Mouse (Mus musculus): ENCODE measurements around the gene Plxna4. TPM values are rescaled to one million over a fixed set of nuclear protein-coding genes. Genes with fewer than 3 reads are reported as not detected.

Gene Plxna4
- total and polyA plus RNA-seq, 3 experiments, result not detected

DNA sequence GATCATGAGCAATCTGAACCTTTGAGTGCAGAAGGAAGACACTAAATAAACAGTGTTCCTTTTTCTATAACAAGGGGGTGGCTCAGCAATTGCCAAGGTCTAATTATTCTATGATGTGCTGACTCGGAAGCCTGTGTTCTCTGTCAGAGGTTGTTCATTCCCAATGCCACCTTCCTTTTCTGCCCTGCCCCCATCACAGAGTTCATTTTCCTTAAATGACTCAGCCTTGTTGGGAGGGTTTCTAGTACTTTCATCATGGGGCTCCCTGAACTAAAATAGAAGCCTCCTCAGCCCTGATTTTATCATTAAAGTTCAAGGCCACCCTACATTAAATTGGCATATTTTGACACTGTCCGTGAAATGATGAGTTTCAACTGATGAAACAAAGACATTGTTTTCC lies 242.0 kb downstream of the Plxna4 start:
- H3K4me1 ChIP-seq (ENCODE audit: control insufficient read depth in 1 of 2, insufficient read depth in 2 of 2), result no peaks in the 10 kb centered on the region
- in situ Hi-C loops (cut with MboI; ENCODE audit: low pct_ligation_motif_present, low pct_unique_long_range_greater_than_20kb, low sequenced_read_pairs), result loop anchor here (25.0 kb wide), 1 partner anchor 1941 kb away; no protein-coding TSS in a partner anchor
- dilution Hi-C loops (cut with MboI; ENCODE audit: extremely low pct_ligation_motif_present, extremely low pct_unique_long_range_greater_than_20kb, low sequenced_read_pairs), result no loop called here

DNA sequence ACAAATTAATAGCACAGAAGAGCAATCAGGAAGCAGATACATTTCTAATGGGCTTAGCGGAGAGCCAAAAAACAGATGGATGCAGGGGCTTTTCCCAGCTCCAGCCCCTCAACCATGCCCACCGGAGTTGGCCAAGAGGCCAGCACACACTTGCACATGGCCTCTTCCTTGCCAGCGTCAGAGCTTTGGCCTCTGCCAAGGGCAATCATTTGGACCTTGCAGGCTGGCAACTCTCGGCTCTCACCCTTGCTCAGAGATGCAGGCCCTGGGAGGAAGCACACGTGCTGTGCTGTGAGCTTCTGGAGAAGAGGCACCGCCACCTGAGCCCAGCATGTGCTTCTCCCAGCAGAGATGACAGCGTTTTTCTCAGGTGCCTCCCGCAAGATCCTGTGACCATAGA lies 245.3 kb downstream of the Plxna4 start:
- no peaks in the 10 kb centered on the region for H3K79me2 ChIP-seq (replicated peaks; ENCODE audit: control insufficient read depth, extremely low read depth, insufficient read depth, poor library complexity, severe bottlenecking)
- H3K36me3 ChIP-seq (replicated peaks in 1 of 2; ENCODE audit: control insufficient read depth in 1 of 2, insufficient read depth in 1 of 2, low read length in 1 of 2), result no peaks in the 10 kb centered on the region
- dilution Hi-C loops (cut with MboI; ENCODE audit: extremely low pct_ligation_motif_present, extremely low pct_unique_long_range_greater_than_20kb, low sequenced_read_pairs), result no loop called here
- no peak for TF ChIP-seq GABPA (IDR thresholded peaks at IDR 0.05; ENCODE audit: insufficient replicate concordance, low read depth, low read length)
- no peak for TF ChIP-seq USF2 (conservative IDR thresholded peaks at IDR 0.05; ENCODE audit: low read depth, low read length)
- no peak for TF ChIP-seq SMC3 (IDR thresholded peaks at IDR 0.05; ENCODE audit: low read depth, low read length)
- no peak for TF ChIP-seq NELFE (IDR thresholded peaks at IDR 0.05; ENCODE audit: low read depth, low read length)
- TF ChIP-seq EP300 (IDR thresholded peaks at IDR 0.05; ENCODE audit: low read length), result no peak
- TF ChIP-seq KAT2A (IDR thresholded peaks at IDR 0.05; ENCODE audit: insufficient replicate concordance, low read length), result no peak
- TF ChIP-seq BHLHE40 (IDR thresholded peaks at IDR 0.05; ENCODE audit: low read depth, low read length), result no peak
- TF ChIP-seq E2F4 (IDR thresholded peaks at IDR 0.05; ENCODE audit: insufficient replicate concordance, low read depth, low read length), result no peak
- H3K9ac ChIP-seq (ENCODE audit: insufficient read depth, low read depth), result no peak overlapping the region
- H3K4me2 ChIP-seq (ENCODE audit: insufficient read depth, low read depth, poor library complexity, severe bottlenecking), result no peak overlapping the region
- DNase-seq (ENCODE audit: extremely low read depth), result no peak
- no peak overlapping the region for H3K4me3 ChIP-seq (replicated peaks in 1 of 3; ENCODE audit: low read depth in 2 of 3, low read length in 2 of 3, poor library complexity in 1 of 3)
- in situ Hi-C loops (cut with MboI; ENCODE audit: low pct_ligation_motif_present, low pct_unique_long_range_greater_than_20kb, low sequenced_read_pairs), result loop anchor here (25.0 kb wide), 1 partner anchor 1945 kb away; no protein-coding TSS in a partner anchor
- no peak overlapping the region for H3K27ac ChIP-seq (ENCODE audit: insufficient read depth, low read depth)
- peaks cover 77% of the 10 kb centered on the region for H3K27me3 ChIP-seq (replicated peaks)
- no peaks in the 10 kb centered on the region for H3K4me1 ChIP-seq (ENCODE audit: control insufficient read depth in 1 of 2, insufficient read depth in 2 of 2)
- no peaks in the 10 kb centered on the region for H3K9me3 ChIP-seq (replicated peaks; ENCODE audit: low read length)

More for the DNA sequence above, 242.0 kb downstream of the Plxna4 start:
- no peaks in the 10 kb centered on the region for H3K9me3 ChIP-seq (replicated peaks; ENCODE audit: low read length)
- no peak overlapping the region for H3K27ac ChIP-seq (ENCODE audit: insufficient read depth, low read depth)
- no peak for TF ChIP-seq MXI1 (IDR thresholded peaks at IDR 0.05; ENCODE audit: low read depth, low read length)
- TF ChIP-seq POLR2A (IDR thresholded peaks at IDR 0.05; ENCODE audit: low read depth, low read length), result no peak
- TF ChIP-seq JUND (conservative IDR thresholded peaks at IDR 0.05; ENCODE audit: low read depth, low read length), result no peak
- no peak for TF ChIP-seq SMC3 (IDR thresholded peaks at IDR 0.05; ENCODE audit: low read depth, low read length)
- no peak overlapping the region for H3K4me3 ChIP-seq (replicated peaks in 1 of 3; ENCODE audit: low read depth in 2 of 3, low read length in 2 of 3, poor library complexity in 1 of 3)
- H3K27me3 ChIP-seq (replicated peaks), result peaks cover 64% of the 10 kb centered on the region
- no peaks in the 10 kb centered on the region for H3K36me3 ChIP-seq (replicated peaks in 1 of 2; ENCODE audit: control insufficient read depth in 1 of 2, insufficient read depth in 1 of 2, low read length in 1 of 2)
- no peaks in the 10 kb centered on the region for H3K79me2 ChIP-seq (replicated peaks; ENCODE audit: control insufficient read depth, extremely low read depth, insufficient read depth, poor library complexity, severe bottlenecking)
- H3K9ac ChIP-seq (ENCODE audit: insufficient read depth, low read depth), result no peak overlapping the region
- no peak overlapping the region for H3K4me2 ChIP-seq (ENCODE audit: insufficient read depth, low read depth, poor library complexity, severe bottlenecking)
- DNase-seq (ENCODE audit: extremely low read depth), result no peak

DNA sequence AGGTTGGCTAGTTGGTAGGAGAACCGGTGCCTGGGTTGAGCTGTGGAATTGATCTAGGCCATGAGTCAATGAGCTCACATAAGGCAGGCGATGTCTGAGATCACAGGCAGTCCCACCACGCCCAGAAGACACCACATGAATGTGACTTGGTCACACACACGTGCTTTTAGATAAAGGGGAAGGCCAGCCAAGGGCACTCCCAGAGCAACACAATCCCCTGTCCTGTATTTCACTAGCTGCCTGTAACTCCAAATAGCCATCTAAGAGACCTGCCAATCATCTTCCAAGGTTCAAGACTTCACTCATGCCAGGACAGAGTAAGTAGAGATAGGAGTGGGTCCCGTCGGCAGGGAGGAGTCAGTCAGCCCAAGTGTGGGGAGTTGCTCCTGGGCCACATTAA lies 245.7 kb downstream of the Plxna4 start:
- TF ChIP-seq ZNF384 (IDR thresholded peaks at IDR 0.05; ENCODE audit: low read depth, low read length) (no peak), SMC3 (IDR thresholded peaks at IDR 0.05; ENCODE audit: low read depth, low read length) (no peak), MAZ (IDR thresholded peaks at IDR 0.05; ENCODE audit: low read depth, low read length) (no peak), MAFK (IDR thresholded peaks at IDR 0.05; ENCODE audit: insufficient replicate concordance, low read length) (no peak)
- dilution Hi-C loops (cut with MboI; ENCODE audit: extremely low pct_ligation_motif_present, extremely low pct_unique_long_range_greater_than_20kb, low sequenced_read_pairs), result no loop called here
- H3K36me3 ChIP-seq (replicated peaks in 1 of 2; ENCODE audit: control insufficient read depth in 1 of 2, insufficient read depth in 1 of 2, low read length in 1 of 2), result no peaks in the 10 kb centered on the region
- no peak overlapping the region for H3K9ac ChIP-seq (ENCODE audit: insufficient read depth, low read depth)
- H3K4me2 ChIP-seq (ENCODE audit: insufficient read depth, low read depth, poor library complexity, severe bottlenecking), result no peak overlapping the region
- H3K27ac ChIP-seq (ENCODE audit: insufficient read depth, low read depth), result no peak overlapping the region
- no peak overlapping the region for H3K4me3 ChIP-seq (replicated peaks in 1 of 3; ENCODE audit: low read depth in 2 of 3, low read length in 2 of 3, poor library complexity in 1 of 3)
- peaks cover 75% of the 10 kb centered on the region for H3K27me3 ChIP-seq (replicated peaks)
- H3K4me1 ChIP-seq (ENCODE audit: control insufficient read depth in 1 of 2, insufficient read depth in 2 of 2), result no peaks in the 10 kb centered on the region
- no peak for DNase-seq (ENCODE audit: extremely low read depth)
- H3K9me3 ChIP-seq (replicated peaks; ENCODE audit: low read length), result no peaks in the 10 kb centered on the region
- H3K79me2 ChIP-seq (replicated peaks; ENCODE audit: control insufficient read depth, extremely low read depth, insufficient read depth, poor library complexity, severe bottlenecking), result no peaks in the 10 kb centered on the region
- in situ Hi-C loops (cut with MboI; ENCODE audit: low pct_ligation_motif_present, low pct_unique_long_range_greater_than_20kb, low sequenced_read_pairs), result loop anchor here (25.0 kb wide), 1 partner anchor 1945 kb away; no protein-coding TSS in a partner anchor
